11 mouse cellular contexts compared by ENCODE assay signal in the genomic region with DNA sequence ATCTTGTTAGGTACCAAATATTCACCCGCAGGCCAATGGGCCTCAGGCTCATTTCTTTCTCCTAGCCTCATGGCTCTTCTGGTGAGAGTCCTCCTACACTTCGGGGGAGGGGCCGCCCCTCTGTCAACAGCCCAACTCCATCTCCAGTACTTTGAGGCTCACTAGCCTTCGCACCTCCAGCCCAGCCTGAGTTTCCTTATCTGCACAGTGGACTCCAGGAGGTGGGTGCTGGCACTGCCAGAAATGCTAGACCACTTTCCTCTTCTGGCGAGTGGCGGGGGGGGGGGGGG. TPM values are rescaled to one million over a fixed set of nuclear protein-coding genes. Genes with fewer than 3 reads are reported as not detected.
A peak's percentile ranks its signal among the peaks of the same experiment; 100 is the strongest.
DNase-seq lines count a peak whose midpoint lies in the region; ATAC-seq and TF ChIP-seq lines count a peak whose summit lies in the region.
"Had no signal": no experiment of that assay in that cellular context is flagged by ENCODE, and none has a peak within 500 bp of the region (broad histone marks: within the 10 kb centered on the region; RNA-seq: fewer than 3 reads in every experiment).

No protein-coding gene starts in this region.

- H3K79me2 ChIP-seq in heart, adult 2 months (replicated peaks; ENCODE audit: control insufficient read depth, insufficient read depth, low read length): no peaks in the 10 kb centered on the region

- intact Hi-C loops in heart, adult 2 months (cut with DNase I): no loop called here
- intact Hi-C loops in heart, postnatal 36 days (cut with DNase I): no loop called here

- no peak overlapping the region for H3K4me2 ChIP-seq in lung, postnatal 0 days (replicated peaks; ENCODE audit: low read depth, low read length)
- no peak overlapping the region for H3K4me2 ChIP-seq in hindbrain, embryonic 11.5 days (replicated peaks; ENCODE audit: low read depth, low read length)
- peak overlapping the region; percentile 46; the same call in 1 of the 2 replicates for H3K4me2 ChIP-seq in stomach, embryonic 14.5 days (replicated peaks; ENCODE audit: low read depth, low read length)

- no peak for TF ChIP-seq EP300 in heart, adult 2 months (IDR thresholded peaks at IDR 0.05; ENCODE audit: insufficient read depth, low read depth, low read length)
- no peak for TF ChIP-seq EP300 in lung, postnatal 0 days (IDR thresholded peaks at IDR 0.05)

- H3K27me3 ChIP-seq in heart, adult 2 months (ENCODE audit: control insufficient read depth, insufficient read depth, low read length): no peaks in the 10 kb centered on the region
- H3K27me3 ChIP-seq in lung, postnatal 0 days (replicated peaks; ENCODE audit: insufficient read depth, low read length): no peaks in the 10 kb centered on the region
- no peaks in the 10 kb centered on the region for H3K27me3 ChIP-seq in hindbrain, embryonic 11.5 days (ENCODE audit: control insufficient read depth, insufficient read depth, low read length)
- H3K27me3 ChIP-seq in stomach, embryonic 14.5 days (ENCODE audit: control insufficient read depth, insufficient read depth, low read length): no peaks in the 10 kb centered on the region

- no peak for TF ChIP-seq POLR2A in heart, adult 2 months (IDR thresholded peaks at IDR 0.05; ENCODE audit: insufficient read depth, low read depth, low read length)

- H3K4me1 ChIP-seq in heart, adult 2 months (ENCODE audit: control insufficient read depth, insufficient read depth, low read length): peaks cover 11% of the 10 kb centered on the region
- peaks cover 20% of the 10 kb centered on the region for H3K4me1 ChIP-seq in lung, postnatal 0 days (ENCODE audit: insufficient read depth, low read depth, low read length)
- H3K4me1 ChIP-seq in hindbrain, embryonic 11.5 days (replicated peaks; ENCODE audit: control insufficient read depth, insufficient read depth, low read length): peaks cover 41% of the 10 kb centered on the region
- H3K4me1 ChIP-seq in stomach, embryonic 14.5 days (ENCODE audit: control insufficient read depth, insufficient read depth, low read length): peaks cover 44% of the 10 kb centered on the region

- H3K9ac ChIP-seq in heart, adult 2 months (ENCODE audit: low read depth, low read length): no peak overlapping the region
- no peak overlapping the region for H3K9ac ChIP-seq in lung, postnatal 0 days (replicated peaks; ENCODE audit: low read depth)
- peak overlapping the region; percentile 49; the same call in 1 of the 2 replicates for H3K9ac ChIP-seq in hindbrain, embryonic 11.5 days (ENCODE audit: low read depth, low read length)
- H3K9ac ChIP-seq in stomach, embryonic 14.5 days (replicated peaks; ENCODE audit: low read depth, low read length): no peak overlapping the region

- 31% methylated on average over 6 of the region's 6 CpGs for WGBS in heart, adult 2 months
- WGBS in lung, postnatal 0 days: 8% methylated on average over 4 of the region's 6 CpGs
- 15% methylated on average over 4 of the region's 6 CpGs for WGBS in hindbrain, embryonic 11.5 days
- 6% methylated on average over 5 of the region's 6 CpGs for WGBS in stomach, embryonic 14.5 days

- peak in 1 of 2 experiments; percentile 26 for DNase-seq in heart, adult 2 months
- no peak for DNase-seq in heart, postnatal 36 days
- no peak for DNase-seq in lung, postnatal 0 days (ENCODE audit: low spot score)
- no peak for DNase-seq in lung, postnatal 4 days
- peak; percentile 31 for DNase-seq in hindbrain, embryonic 11.5 days (ENCODE audit: low spot score)
- no peak for DNase-seq in cerebellum, postnatal 25 days
- no peak for DNase-seq in right cerebral cortex, adult 18-20 months
- DNase-seq: gastrocnemius, postnatal 36 days; thymus, postnatal 36 days had no signal

- ATAC-seq in lung, postnatal 0 days: no peak
- ATAC-seq in hindbrain, embryonic 11.5 days (ENCODE audit: low FRiP score): no peak
- no peak for ATAC-seq in stomach, embryonic 14.5 days (ENCODE audit: insufficient number of reproducible peaks, insufficient read depth, low FRiP score, low read depth)

- H3K9me3 ChIP-seq in lung, postnatal 0 days (ENCODE audit: low read length): no peaks in the 10 kb centered on the region
- no peaks in the 10 kb centered on the region for H3K9me3 ChIP-seq in hindbrain, embryonic 11.5 days (ENCODE audit: control insufficient read depth, low read length)
- H3K9me3 ChIP-seq in stomach, embryonic 14.5 days (ENCODE audit: control insufficient read depth, low read depth, low read length): no peaks in the 10 kb centered on the region

- H3K27ac ChIP-seq in heart, adult 2 months: peak overlapping the region; percentile 57; the same call in 1 of the 2 replicates
- H3K27ac ChIP-seq in lung, postnatal 0 days (ENCODE audit: low read length): 0 out of 2 replicates have a peak overlapping the region, but pooled peaks have one; percentile 26
- peak overlapping the region; percentile 74 for H3K27ac ChIP-seq in hindbrain, embryonic 11.5 days (ENCODE audit: low read depth, low read length)
- H3K27ac ChIP-seq in stomach, embryonic 14.5 days (ENCODE audit: low read length): peak overlapping the region; percentile 93

- H3K4me3 ChIP-seq in heart, adult 2 months: no peak overlapping the region
- no peak overlapping the region for H3K4me3 ChIP-seq in lung, postnatal 0 days (ENCODE audit: low read depth, low read length)
- no peak overlapping the region for H3K4me3 ChIP-seq in hindbrain, embryonic 11.5 days (ENCODE audit: low read depth, low read length)
- H3K4me3 ChIP-seq in stomach, embryonic 14.5 days (ENCODE audit: low read depth, low read length): no peak overlapping the region

- no peaks in the 10 kb centered on the region for H3K36me3 ChIP-seq in heart, adult 2 months (ENCODE audit: control insufficient read depth, insufficient read depth, low read length)
- no peaks in the 10 kb centered on the region for H3K36me3 ChIP-seq in lung, postnatal 0 days (ENCODE audit: insufficient read depth, low read length)
- no peaks in the 10 kb centered on the region for H3K36me3 ChIP-seq in hindbrain, embryonic 11.5 days (ENCODE audit: control insufficient read depth, insufficient read depth, low read length)
- no peaks in the 10 kb centered on the region for H3K36me3 ChIP-seq in stomach, embryonic 14.5 days (ENCODE audit: control insufficient read depth, insufficient read depth, low read length)

- TF ChIP-seq CTCF in heart, adult 2 months (IDR thresholded peaks at IDR 0.05): no peak
- no peak for TF ChIP-seq CTCF in lung, postnatal 0 days (IDR thresholded peaks at IDR 0.05)

RNA-seq across cellular contexts. Expression of a gene that starts 10.9 kb away (rescaled TPM):
- total RNA-seq in heart, adult 2 months (2021): 1 to 10 TPM in 1 of 2 experiments, under 1 TPM in 1; 0.73 to 1.0 TPM
- polyA plus RNA-seq in heart, adult 2 months (2012; rRNA removed): 0.32 and 0.76 TPM in 2 replicates
- total RNA-seq in heart, postnatal 36 days (2021): 1 to 10 TPM; 1.5 to 2.3 TPM
- 1.9 and 2.3 TPM in 2 replicates for polyA plus RNA-seq in lung, postnatal 0 days (2015; fragmentation: Nextera tagmentation; extraction: Ambion mirVana)
- 0.18 and 0.57 TPM in 2 replicates for polyA plus RNA-seq in hindbrain, embryonic 11.5 days (2014; fragmentation: Nextera tagmentation; extraction: Ambion mirVana)
- 1.2 and 2.1 TPM in 2 replicates for polyA plus RNA-seq in stomach, embryonic 14.5 days (2014; fragmentation: Nextera tagmentation; extraction: Ambion mirVana)
- polyA plus RNA-seq: liver, adult 2 months had no signal

Comparison
In these comparisons a context has a peak if more than half of its experiments do, and no peak if none do; other contexts are left out.
1. H3K27ac ChIP-seq: peak in every context shown above with its lines; median percentile 93 in stomach, embryonic 14.5 days; 74 in hindbrain, embryonic 11.5 days; 57 in heart, adult 2 months; 26 in lung, postnatal 0 days.